Mouse (Mus musculus): ENCODE data around the gene Olfr574.
A peak's percentile ranks its signal among the peaks of the same experiment; 100 is the strongest.

The Olfr574 gene

GRCm38 (mm10) chr7:102948167-102948566 is at the start of gene Olfr574:
Gene Olfr574, plus strand, starts transcription at chr7:102948467.
- no peak for DNase-seq (ENCODE audit: low read depth, low spot score)

GRCm38 (mm10) chr7:102915261-102915660 is 33.0 kb upstream of the Olfr574 start:
- no peak for DNase-seq (ENCODE audit: low read depth, low spot score)

- no peak for DNase-seq (ENCODE audit: low read depth, low spot score)
Observed at GRCm38 (mm10) chr7:102916405-102916804, 31.9 kb upstream of the Olfr574 start.

DNA sequence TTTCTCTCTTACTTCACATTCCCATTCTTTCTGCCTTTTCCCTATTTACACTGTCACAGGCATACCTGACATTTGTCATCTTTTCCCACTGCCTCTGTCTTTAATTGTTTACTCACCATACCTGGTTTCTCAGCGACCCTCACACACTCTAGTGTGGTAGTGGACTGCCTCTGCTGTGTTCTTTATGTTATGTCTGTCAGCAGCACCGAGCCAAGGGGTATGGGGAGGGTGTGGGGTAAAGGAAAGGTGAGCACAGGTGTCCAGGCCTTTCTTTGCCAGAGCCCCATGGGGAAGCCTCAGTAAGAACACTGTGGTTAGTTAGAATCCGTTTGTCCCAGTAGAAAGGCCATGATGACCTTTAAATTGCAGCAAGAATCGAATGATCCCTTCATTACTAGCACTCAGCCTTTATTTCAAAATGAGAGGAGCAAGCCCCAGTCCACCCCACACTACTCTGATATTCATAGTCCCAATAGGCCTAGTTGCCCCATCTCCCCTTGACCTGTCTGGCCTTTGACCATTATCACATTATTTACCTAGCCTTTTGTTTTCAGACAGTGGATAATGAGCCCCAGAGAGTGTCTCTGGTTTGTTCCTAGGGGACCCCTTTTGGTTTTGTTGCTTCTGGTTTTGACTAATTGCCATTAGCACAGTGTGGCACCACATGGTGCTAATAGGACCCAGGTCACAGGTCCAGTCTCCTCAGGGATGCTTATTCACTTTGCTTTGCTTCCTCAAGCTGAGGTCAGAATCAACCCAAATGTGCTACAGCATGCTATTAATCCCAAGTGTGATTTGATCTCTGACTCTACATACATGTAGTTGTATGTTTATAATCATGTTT is 31.0 kb upstream of the Olfr574 start, which contains the start of gene Olfr571:
TSS of gene Olfr571 (minus strand) at position 505 of the 844 bp plus-strand sequence.
- DNase-seq (ENCODE audit: low read depth, low spot score): peak; percentile 1

- DNase-seq (ENCODE audit: low read depth, low spot score): peak; percentile 37
Observed at GRCm38 (mm10) chr7:102919632-102920031, 28.6 kb upstream of the Olfr574 start.

- DNase-seq (ENCODE audit: low read depth, low spot score): no peak
Observed at GRCm38 (mm10) chr7:102924109-102924508, 24.2 kb upstream of the Olfr574 start, which contains the start of gene Olfr572. Gene Olfr572, plus strand, starts transcription at chr7:102924409.

DNA sequence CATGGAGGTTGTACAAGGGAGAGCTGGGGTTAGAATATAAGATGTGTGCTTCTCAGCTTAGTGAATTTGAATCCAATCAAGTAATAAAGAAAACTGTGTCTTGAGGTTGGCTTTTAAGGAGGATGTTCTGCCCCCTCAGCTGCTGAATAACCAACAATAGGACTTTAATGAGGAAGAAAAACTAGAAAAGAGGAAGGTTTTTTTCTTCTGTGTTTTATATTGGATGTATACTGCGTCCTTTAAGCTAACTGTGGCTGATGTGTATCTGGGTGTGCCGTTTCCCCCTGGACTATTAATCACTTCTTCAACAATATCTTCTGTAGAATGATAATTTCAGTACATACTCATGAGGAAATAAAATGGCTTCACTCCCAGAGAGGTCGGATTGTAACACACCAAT is 21.2 kb upstream of the Olfr574 start:
- no peak for DNase-seq (ENCODE audit: low read depth, low spot score)

DNA sequence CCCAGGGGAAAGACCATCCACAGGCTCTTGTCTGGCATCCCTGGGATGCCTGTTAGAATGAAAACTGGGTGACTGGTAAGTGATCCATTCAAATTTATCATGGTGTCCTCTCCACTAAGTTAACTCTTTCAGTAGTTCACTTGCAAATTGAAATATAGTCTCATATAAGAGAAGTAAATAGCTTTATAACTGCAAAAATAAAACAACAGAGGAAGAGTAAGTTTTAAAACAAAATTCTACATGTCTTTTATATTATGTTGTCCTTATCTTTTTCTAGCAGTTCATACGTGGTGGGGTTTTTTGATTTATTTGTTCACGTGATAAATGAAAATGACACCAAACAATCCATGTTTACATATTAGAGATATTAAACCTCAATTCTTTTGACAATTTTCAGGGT is 5.8 kb upstream of the Olfr574 start, which contains the start of gene Olfr573-ps1:
TSS of gene Olfr573-ps1 (minus strand) at position 101 of the 400 bp plus-strand sequence.
- no peak for DNase-seq (ENCODE audit: low read depth, low spot score)

- no peak for DNase-seq (ENCODE audit: low read depth, low spot score)
Observed at GRCm38 (mm10) chr7:102943417-102943816, 4.8 kb upstream of the Olfr574 start.

GRCm38 (mm10) chr7:102950732-102951131 is 2.5 kb downstream of the Olfr574 start:
- no peak for DNase-seq (ENCODE audit: low read depth, low spot score)

GRCm38 (mm10) chr7:102958137-102958536 is 9.9 kb downstream of the Olfr574 start:
- no peak for DNase-seq (ENCODE audit: low read depth, low spot score)

GRCm38 (mm10) chr7:102958593-102958992 is 10.3 kb downstream of the Olfr574 start, which contains the start of gene Olfr575:
Gene Olfr575, minus strand, starts transcription at chr7:102958775.
- no peak for DNase-seq (ENCODE audit: low read depth, low spot score)

DNA sequence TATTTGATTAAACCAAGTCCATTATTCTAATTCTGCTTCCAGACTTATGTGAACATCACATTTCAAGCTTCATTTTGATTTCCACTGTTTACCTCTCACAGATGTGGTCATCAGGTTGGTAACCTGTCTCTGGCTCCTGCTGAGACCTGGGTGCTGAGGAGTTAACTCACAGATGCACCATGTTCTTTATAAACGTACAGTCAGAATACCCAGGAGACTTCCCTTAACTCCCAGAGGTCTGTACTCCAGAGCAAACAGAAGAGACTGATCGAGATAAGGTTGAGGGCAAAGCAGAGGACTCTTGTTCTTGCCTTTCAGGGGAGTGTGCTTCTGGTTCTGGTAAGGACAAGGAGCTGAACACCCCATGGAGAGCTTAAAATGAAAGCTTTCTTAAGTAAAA is 14.1 kb downstream of the Olfr574 start, which contains the start of gene Olfr576:
TSS of gene Olfr576 (plus strand) at position 301 of the 400 bp plus-strand sequence.
- no peak for DNase-seq (ENCODE audit: low read depth, low spot score)

DNA sequence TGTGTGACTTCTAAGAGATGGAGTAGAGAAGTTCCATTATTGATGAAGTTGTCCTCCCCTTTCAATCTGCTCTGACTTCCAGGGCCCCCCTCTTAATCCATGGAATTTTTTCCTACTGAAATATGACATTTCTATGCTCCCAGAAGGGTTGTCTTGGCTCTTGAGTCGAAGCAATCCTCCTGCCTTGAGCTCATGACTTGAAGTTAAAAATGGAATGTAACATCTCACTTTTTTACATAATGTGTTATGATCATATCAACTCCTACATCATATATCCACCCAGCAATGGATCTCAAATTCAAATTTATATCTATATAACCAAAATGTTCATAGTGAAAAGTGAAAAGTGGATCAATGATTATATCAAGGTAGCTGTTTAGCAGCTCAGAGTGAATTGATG is 26.1 kb downstream of the Olfr574 start:
- DNase-seq (ENCODE audit: low read depth, low spot score): no peak

DNA sequence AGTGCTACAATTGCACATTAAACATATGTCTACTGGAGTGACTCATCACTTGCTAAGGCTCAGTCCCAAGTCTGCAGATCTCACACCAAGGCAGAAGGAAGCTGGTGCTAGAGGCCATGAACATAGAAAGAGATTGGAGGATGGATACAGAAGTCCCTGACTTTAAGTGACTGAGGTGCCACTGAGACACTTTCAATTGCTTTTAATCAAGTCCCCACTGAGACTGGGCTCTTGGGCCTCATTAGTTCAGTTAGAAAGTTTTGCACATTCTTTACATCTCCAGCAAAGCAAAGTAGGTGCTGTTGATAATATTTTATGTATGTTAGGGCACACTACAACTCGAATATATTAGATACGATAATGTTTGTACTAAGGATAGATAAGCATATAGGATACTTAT is 27.6 kb downstream of the Olfr574 start, which contains the start of gene Olfr577:
TSS of gene Olfr577 (minus strand) at position 101 of the 400 bp plus-strand sequence.
- DNase-seq (ENCODE audit: low read depth, low spot score): no peak

GRCm38 (mm10) chr7:102989224-102989623 is 41.0 kb downstream of the Olfr574 start, which contains the start of gene Olfr578:
Gene Olfr578, minus strand, starts transcription at chr7:102989324.
- no peak for DNase-seq (ENCODE audit: low read depth, low spot score)
